Mouse (Mus musculus): ENCODE data around the gene Adgrv1. TPM values are rescaled to one million over a fixed set of nuclear protein-coding genes. Genes with fewer than 3 reads are reported as not detected.

Gene Adgrv1
- total RNA-seq, 4 experiments from 2014 or later = 0.19 TPM; not detected in 3

- DNase-seq (ENCODE audit: low spot score in 2 of 2) = peak in 1 of 2 experiments; percentile 11
These were observed 477.6 kb downstream of the Adgrv1 start for GRCm38 (mm10) chr13:81155322-81155721.

GRCm38 (mm10) chr13:81144434-81144833 is 488.5 kb downstream of the Adgrv1 start:
- DNase-seq (ENCODE audit: low spot score in 2 of 2) = no peak

- no peak for DNase-seq (ENCODE audit: low spot score in 2 of 2)
These were observed 490.6 kb downstream of the Adgrv1 start for GRCm38 (mm10) chr13:81142268-81142884.

GRCm38 (mm10) chr13:81136652-81137422 is 496.1 kb downstream of the Adgrv1 start:
- DNase-seq (ENCODE audit: low spot score in 2 of 2) = peak; percentile 12 to 18

GRCm38 (mm10) chr13:81135953-81136352 is 497.0 kb downstream of the Adgrv1 start:
- no peak for DNase-seq (ENCODE audit: low spot score in 2 of 2)

GRCm38 (mm10) chr13:81134412-81134811 is 498.5 kb downstream of the Adgrv1 start:
- no peak for DNase-seq (ENCODE audit: low spot score in 2 of 2)

- DNase-seq (ENCODE audit: low spot score in 2 of 2) = no peak
These were observed 499.6 kb downstream of the Adgrv1 start for GRCm38 (mm10) chr13:81133336-81133735.

GRCm38 (mm10) chr13:81132691-81133090 is 500.3 kb downstream of the Adgrv1 start:
- no peak for DNase-seq (ENCODE audit: low spot score in 2 of 2)

GRCm38 (mm10) chr13:81131860-81132259 is 501.1 kb downstream of the Adgrv1 start:
- peak in 1 of 2 experiments; percentile 14 for DNase-seq (ENCODE audit: low spot score in 2 of 2)

GRCm38 (mm10) chr13:81130742-81131524 is 502.0 kb downstream of the Adgrv1 start:
- DNase-seq (ENCODE audit: low spot score in 2 of 2) = no peak

- no peak for DNase-seq (ENCODE audit: low spot score in 2 of 2)
These were observed 507.1 kb downstream of the Adgrv1 start for GRCm38 (mm10) chr13:81125846-81126245.

GRCm38 (mm10) chr13:81122238-81122637 is 510.7 kb downstream of the Adgrv1 start:
- DNase-seq (ENCODE audit: low spot score in 2 of 2) = no peak

GRCm38 (mm10) chr13:81110479-81110878 is 522.5 kb downstream of the Adgrv1 start:
- no peak for DNase-seq (ENCODE audit: low spot score in 2 of 2)

GRCm38 (mm10) chr13:81109676-81110075 is 523.3 kb downstream of the Adgrv1 start:
- DNase-seq (ENCODE audit: low spot score in 2 of 2) = peak; percentile 25 to 36

- DNase-seq (ENCODE audit: low spot score in 2 of 2) = no peak
These were observed 524.2 kb downstream of the Adgrv1 start for GRCm38 (mm10) chr13:81108526-81109302.

- no peak for DNase-seq (ENCODE audit: low spot score in 2 of 2)
These were observed 525.5 kb downstream of the Adgrv1 start for GRCm38 (mm10) chr13:81107436-81107835.

- DNase-seq (ENCODE audit: low spot score in 2 of 2) = peak; percentile 7 to 36
These were observed 529.2 kb downstream of the Adgrv1 start for GRCm38 (mm10) chr13:81103794-81104193.

- no peak for DNase-seq (ENCODE audit: low spot score in 2 of 2)
These were observed 536.5 kb downstream of the Adgrv1 start for GRCm38 (mm10) chr13:81096424-81096823.

- DNase-seq (ENCODE audit: low spot score in 2 of 2) = no peak
These were observed 538.4 kb downstream of the Adgrv1 start for GRCm38 (mm10) chr13:81094513-81094912.

- no peak for DNase-seq (ENCODE audit: low spot score in 2 of 2)
These were observed 542.7 kb downstream of the Adgrv1 start for GRCm38 (mm10) chr13:81090051-81090836.
